Mouse (Mus musculus): ENCODE measurements around the gene Sap30l.
A peak's percentile ranks its signal among the peaks of the same experiment; 100 is the strongest.

Sap30l gene

DNA sequence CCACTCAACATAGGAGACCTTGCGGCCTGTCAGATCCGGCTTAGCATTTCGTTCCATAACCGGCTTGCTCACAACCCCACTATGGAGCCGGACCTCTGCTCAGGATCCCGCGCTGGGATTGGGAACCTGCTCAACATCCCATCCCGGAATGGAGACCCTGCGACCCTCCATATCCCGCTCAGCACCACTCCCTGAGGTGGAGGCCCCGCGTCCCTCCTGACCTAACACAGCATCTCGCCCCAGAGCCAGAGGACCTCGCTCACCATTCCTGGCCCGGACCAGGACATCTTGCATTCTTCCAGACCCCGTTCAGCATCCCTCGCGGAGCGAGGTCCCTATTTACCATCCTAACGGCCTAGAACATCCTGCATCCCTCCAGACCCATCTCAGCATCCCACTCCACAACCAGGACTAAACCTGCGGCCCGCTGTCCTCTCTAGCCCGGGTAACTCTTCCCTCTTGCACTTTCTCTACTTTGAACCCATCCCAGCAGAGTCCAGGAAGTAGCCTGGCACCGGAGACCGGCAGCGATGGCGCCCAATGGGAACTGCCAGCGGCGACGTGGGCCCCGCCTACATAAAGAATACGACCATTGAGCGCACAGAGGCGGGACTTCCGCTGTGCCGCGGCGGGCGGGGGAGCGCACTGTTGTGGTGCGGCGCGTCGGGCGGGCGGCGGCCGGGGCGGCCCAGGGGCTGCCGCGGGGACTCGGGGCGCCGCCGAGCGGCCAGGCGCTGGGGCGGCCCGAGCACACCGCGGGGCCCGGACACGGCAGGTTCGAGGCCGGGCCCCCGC is at the start of gene Sap30l:
Gene Sap30l (plus strand): TSS at position 667 of the 795 bp plus-strand sequence.
- DNase-seq, result peak; percentile 96

DNA sequence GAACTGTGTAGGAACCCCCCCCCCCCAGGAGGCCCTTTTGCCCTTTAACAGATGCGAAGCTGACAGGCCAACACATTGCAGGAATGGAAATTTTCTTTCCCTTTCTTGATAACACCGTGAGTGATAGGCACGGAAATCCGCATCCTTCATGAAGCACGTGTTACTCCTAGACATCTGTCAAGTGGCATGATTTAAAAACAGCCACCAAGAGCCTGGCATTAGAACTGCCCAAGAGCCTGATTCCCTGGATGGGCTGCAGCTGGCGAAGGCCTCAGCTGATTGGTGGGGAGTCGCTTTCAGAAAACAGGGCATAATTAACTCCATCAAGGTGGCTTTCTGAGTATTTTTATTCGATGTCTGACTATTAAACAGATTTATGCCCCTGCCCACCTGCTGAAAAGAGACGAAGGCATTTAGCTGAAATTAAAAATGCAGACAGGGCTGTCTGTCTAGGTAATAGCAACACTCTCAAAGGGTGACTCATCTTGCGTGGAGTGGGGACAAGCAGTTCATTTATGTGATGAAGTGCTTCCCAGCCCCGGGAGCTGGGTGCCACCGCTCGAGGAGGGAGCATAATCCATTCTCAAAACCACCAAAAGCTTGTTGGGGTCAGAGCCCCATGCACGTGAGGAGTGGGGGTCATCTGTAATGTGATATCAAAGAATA is 47.8 kb upstream of the Sap30l start:
- no peak for DNase-seq

DNA sequence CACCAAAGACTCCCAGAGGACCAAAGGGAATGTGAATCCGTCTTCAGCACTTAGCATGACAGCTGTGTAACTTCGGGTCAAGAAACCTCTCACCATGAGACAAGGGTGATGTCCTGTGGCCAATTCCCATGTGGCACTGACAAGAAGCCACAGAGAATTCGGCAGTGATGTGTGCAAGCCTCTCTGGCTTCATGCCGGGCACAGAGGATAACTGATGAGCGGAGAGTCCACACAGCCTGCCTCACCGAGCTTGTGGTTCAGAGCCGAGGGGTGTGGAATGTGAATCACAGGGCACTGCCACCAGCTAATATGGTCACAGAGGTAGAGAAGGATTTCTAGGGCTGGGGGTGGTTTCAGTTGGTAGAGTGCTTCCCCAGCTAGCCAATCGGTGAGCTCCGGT is 42.8 kb upstream of the Sap30l start:
- DNase-seq, result no peak

GRCm38 (mm10) chr11:57760509-57761058 is 40.9 kb upstream of the Sap30l start:
- DNase-seq, result no peak

GRCm38 (mm10) chr11:57761347-57761746 is 40.1 kb upstream of the Sap30l start:
- DNase-seq, result no peak

DNA sequence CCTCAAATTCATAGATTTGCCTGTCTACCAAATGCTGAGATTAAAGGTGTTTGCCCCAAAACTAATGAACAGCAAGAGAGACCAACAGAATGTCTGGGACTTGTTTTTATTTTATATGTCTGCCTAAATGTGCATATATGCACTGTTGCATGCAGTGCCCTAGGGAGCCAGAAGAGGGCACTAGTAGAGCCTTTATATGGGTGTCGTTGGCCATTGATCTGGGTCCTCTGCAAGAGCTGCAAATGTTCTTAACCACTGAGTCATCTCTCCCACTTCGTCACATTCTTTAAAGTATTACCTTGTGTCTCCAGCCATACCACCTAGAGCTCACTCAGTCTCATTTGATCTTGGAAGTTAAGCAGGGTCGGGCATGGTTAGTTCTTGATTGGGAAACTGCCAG is 37.3 kb upstream of the Sap30l start:
- no peak for DNase-seq

DNA sequence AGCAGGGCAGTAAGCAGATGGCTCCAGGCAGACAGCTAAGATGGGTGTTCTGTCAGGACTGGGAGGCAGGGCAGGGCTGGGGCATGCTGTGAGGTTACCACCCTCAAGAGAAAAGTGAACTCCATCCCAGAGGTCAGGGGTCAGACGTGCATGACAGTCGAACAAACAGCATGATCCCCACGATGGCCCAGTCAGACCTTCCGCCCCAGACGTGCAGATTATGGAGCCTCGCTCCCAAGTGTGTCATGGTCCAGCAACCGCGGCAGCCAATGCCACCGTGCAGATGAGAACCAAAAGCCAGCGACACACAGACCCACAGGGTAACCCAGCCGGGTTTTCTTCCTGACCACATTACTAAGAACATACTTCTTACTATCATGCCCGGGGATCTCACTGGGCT is 34.8 kb upstream of the Sap30l start:
- DNase-seq, result no peak

GRCm38 (mm10) chr11:57767171-57767570 is 34.3 kb upstream of the Sap30l start:
- DNase-seq, result no peak

- no peak for DNase-seq
Observed at GRCm38 (mm10) chr11:57770776-57771175, 30.7 kb upstream of the Sap30l start.

DNA sequence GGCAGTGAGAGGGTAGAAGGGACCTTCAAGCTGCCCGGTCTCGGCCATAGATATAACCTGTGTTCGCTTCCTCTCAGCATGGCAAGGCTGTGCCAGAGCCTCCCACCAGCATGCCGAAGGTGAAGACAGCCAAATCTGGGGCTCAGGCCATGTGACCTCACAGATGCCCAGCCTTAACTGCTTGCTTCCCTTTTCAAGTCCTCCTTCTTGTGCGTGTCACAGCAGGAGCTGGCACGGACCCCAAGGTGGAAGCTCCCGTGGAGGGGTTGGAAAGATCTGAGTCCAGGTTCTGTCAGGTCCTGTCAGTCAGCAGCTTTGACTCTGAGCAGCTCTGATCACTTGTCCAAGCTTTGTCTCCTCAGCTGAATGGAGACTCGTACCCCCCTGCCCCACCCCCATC is 29.8 kb upstream of the Sap30l start:
- DNase-seq, result peak; percentile 22

GRCm38 (mm10) chr11:57773479-57773878 is 28.0 kb upstream of the Sap30l start:
- DNase-seq, result no peak

DNA sequence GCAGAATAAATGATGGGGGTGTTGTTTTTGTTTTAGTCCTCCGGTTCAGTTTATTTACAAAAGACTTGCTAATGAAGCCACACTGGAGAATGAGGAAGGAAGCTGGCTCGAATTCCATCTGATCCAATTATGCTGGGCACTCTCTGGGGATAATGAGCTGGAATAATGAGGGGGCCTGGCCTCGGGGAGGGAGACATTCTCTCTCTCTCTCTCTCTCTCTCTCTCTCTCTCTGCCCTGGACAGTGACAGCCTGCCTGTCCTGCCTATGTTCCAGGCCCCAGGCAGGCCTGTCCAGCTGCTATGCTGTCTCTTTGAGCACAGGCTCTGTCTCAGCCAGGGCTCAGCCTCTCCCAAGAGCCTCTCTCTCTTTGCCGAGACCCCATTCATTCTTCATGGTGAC is 27.5 kb upstream of the Sap30l start:
- no peak for DNase-seq

DNA sequence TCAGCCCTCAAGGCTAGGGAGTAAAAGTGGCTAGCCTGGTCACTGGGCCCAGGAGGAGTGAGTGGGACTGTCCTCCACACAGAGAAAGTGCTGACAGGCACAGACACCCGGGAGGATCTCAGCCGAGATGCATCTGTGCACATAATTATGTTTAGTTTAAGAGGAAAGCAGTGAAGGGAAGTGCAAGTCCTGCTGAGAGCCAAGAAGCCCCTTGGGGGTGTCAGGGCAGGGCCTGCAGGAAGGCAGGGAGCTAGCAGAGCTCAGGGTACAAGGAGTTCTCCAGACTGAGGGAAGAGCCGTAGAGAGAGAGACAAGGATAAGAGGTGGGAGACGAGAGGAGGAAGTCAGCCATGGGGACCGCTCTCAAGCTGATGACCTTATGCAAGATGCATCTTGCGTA is 25.6 kb upstream of the Sap30l start:
- DNase-seq, result no peak

DNA sequence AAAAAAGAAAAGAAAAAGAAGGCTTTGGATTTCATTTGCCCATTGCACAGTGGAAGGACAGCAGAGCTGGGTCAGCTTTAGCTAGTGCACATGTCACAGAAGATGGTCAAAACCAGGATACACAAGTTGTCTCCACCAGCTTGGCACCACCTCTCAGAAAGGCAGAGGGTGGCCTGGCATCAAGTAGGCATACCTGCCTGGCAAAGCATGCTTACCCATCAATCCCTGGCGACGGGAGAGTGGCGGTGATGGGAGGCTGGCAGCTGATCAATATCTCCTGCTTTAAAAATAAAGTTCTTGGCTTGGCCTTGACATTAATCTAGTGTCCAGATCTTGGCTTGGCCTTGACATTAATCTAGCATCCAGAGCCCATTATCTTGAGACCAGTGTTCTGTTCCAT is 24.9 kb upstream of the Sap30l start:
- DNase-seq, result no peak

- peak; percentile 29 for DNase-seq
Observed at GRCm38 (mm10) chr11:57778349-57778748, 23.1 kb upstream of the Sap30l start.

GRCm38 (mm10) chr11:57779824-57780223 is 21.6 kb upstream of the Sap30l start:
- DNase-seq, result no peak

GRCm38 (mm10) chr11:57786616-57787418 is 14.6 kb upstream of the Sap30l start:
- DNase-seq, result peak; percentile 65

- peak; percentile 34 for DNase-seq
Observed at GRCm38 (mm10) chr11:57787913-57788312, 13.5 kb upstream of the Sap30l start.

- no peak for DNase-seq
Observed at GRCm38 (mm10) chr11:57790866-57791535, 10.4 kb upstream of the Sap30l start.

DNA sequence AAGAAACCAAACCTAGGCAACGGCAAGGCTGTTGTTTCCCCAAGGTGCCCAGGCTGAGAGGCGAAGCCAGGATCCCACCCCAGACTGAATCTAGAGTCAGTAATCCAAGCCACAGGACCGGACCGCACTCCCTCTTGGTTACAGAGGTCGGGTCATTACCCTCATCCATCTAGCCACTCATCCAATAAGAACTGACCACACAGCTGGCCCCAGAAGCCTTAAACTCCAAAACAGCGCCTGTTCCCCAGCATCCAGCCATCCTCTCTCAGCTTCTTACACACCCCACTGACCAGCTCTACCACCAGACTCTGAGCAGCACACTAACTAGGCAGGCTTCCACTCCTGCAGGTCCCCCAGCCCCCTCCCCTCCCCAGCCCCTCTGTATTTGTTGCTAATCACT is 6.4 kb upstream of the Sap30l start:
- DNase-seq, result no peak

DNA sequence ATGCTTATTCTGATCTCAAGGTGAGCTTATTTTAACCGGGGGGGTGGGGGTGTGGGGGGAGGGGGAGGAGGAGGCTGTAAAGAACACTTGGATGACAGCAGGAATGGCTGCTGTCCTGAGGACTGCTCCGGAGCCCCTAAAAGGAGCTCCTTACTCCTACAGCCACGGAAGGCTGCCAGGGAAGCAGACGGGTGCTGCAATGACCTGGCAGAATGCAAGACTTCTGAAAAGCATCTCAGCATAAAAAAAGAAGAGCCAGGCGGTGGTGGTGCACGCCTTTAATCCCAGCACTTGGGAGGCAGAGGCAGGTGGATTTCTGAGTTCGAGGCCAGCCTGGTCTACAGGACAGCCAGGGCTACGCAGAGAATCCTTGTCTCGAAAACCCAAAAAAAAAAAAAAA is 3.6 kb upstream of the Sap30l start:
- no peak for DNase-seq

- no peak for DNase-seq
Observed at GRCm38 (mm10) chr11:57799456-57799855, 2.0 kb upstream of the Sap30l start.
